Mouse (Mus musculus): ENCODE measurements at regions not wholly inside any gene's neighbourhood (a gene's known extent, or its start where the extent isn't known, plus 50 kb on each side); places are given as distances from the start of the nearest gene placed in this dataset.

GRCm38 (mm10) chr10:122619406-122620116, 59.0 kb upstream of the Ppm1h start:
- peak; percentile 77 for ATAC-seq (ENCODE audit: low FRiP score, low TSS enrichment)
- no peaks in the 10 kb centered on the region for H3K27me3 ChIP-seq (ENCODE audit: insufficient read depth, low read length)
- H3K9ac ChIP-seq (replicated peaks; ENCODE audit: low read length): no peak overlapping the region
- no peaks in the 10 kb centered on the region for H3K36me3 ChIP-seq (ENCODE audit: insufficient read depth, low read length)
- no peak overlapping the region for H3K4me3 ChIP-seq (ENCODE audit: low read length)
- H3K9me3 ChIP-seq (ENCODE audit: low read length): 0 out of 2 replicates have a peak, but pooled peaks cover 4% of the 10 kb centered on the region
- 0 out of 2 replicates have a peak overlapping the region, but pooled peaks have one; percentile 20 for H3K4me2 ChIP-seq (replicated peaks; ENCODE audit: low read depth, low read length)
- peak overlapping the region; percentile 74 for H3K27ac ChIP-seq (ENCODE audit: low read length)
- WGBS: 24% methylated on average over 16 of the region's 16 CpGs
- H3K4me1 ChIP-seq (ENCODE audit: insufficient read depth, low read length): peaks cover 42% of the 10 kb centered on the region

Measured in kidney, embryonic 16.5 days (tissue).